Mouse (Mus musculus) thymus, postnatal 36 days (tissue): ENCODE data around the gene Stk33.

ENCODE experiments used
- DNase-seq, 2 experiments: peaks; one replicate each; pipeline ENCODE4 v3.0.0; 2022; ENCODE audit warnings: mixed read lengths in 2 of 2

The Stk33 gene

DNA sequence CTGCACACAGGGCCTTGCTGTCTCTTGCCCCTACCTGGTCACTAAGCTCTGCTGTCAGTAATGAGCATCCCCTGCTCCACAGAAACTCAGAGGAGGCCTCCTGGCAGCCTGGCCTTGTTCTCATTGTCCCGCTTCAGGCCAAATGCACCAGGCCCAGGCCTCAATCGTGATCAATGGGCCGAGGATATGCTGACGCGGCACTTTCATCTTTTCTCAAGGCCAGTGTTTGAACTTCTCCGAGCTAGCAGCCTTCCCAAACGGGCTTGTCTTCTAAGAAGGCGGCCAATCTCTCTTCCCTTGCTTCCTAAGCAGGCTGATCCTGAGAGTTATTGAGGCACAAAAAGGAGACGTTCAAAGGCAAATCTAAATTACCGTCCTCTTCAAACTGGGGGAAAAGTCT lies 200.2 kb downstream of the Stk33 start:
- DNase-seq, result no peak

GRCm38 (mm10) chr7:109234882-109235640 lies 203.8 kb downstream of the Stk33 start:
- DNase-seq, result no peak

- no peak for DNase-seq
Measured at GRCm38 (mm10) chr7:109234476-109234875, 204.4 kb downstream of the Stk33 start.

DNA sequence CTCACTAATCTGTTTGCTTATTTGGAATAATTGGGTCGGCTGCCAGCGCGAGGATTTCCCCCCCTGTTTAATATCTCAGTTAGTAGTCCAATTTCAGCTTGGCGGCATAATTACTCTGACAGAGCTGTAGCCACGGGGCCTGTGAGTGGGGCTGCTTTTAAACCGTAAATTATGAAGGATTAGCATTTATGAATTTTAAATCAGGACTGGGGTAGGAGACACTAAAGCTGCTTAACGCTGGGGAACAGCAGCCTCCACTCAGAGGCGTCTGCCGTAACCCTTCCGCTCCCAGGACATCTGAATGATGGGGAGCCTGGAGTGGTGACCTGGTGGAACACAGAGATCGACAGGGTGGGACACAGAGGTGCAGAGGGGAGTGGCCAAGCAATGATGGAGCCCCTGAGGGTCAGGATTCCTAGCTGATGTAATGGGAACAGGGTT lies 207.0 kb downstream of the Stk33 start:
- DNase-seq, result no peak

DNA sequence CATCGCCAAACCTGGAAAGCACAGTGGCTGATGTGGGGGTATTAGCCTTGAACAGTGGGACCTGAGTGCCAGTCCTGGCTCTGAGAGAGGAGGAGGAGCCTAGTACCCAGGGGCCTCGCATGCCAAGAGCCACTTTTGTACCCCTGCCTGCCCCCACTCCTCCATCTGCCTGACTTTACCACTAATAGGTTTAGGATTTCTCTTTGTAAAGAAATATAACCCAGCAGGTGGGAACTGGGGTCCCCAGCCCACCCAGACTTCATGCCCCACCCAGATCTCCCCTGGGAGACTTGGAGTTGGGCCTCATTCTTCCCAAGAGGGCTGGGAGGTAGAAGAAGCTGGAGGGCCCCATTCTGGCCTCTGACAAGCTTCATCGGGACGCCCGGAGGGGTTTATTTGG lies 207.6 kb downstream of the Stk33 start:
- no peak for DNase-seq

DNA sequence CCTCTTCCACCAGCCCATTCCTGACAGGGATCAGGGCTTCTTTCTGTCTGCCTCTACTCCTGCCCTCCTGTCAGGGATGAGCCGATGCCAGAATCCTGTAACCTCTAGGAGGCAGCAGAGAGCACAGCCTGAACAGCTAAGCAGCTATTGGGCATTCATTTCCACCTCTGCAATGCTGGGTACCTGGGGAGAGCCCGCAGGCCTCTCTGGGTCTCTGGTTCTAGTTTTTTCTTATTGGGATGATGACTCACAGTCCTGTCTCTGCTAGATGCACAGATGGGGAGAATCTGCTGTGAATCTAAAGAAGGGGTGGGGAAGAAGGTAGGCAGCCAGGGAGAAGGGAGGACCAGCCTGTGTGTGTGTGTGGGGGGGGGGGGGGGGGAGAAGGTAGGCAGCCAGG lies 208.1 kb downstream of the Stk33 start:
- DNase-seq, result peak; percentile 42 to 56
